Mouse (Mus musculus) layer of hippocampus, adult 9-10 months (tissue): ENCODE measurements around the gene Prr11.
A peak's percentile ranks its signal among the peaks of the same experiment; 100 is the strongest.
"Not testable (repeated sequence)": the region's sequence is repeated elsewhere in the genome, so short reads cannot be mapped to it uniquely, and the experiment has no call there.

Experiments used
- DNase-seq: peaks from one replicate; pipeline ENCODE4 v3.0.0; 2022; ENCODE audit warnings: low spot score

Gene Prr11

DNA sequence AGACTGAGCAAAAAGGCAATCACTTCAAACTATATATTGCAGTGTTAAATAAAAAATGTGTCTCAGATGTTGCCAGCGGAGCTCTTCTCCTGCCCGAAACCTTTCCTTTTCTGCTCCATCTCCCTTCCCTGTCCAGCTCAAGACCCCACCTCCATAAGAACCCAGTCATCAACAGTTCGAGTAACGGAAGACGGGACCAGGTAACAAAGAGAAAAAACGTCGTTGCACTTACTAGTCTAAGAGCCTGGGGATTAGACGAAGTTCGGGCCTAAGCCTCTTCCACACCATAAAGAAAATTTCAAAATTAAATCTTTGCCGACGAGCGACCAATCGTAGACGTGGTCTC lies at the start of gene Prr11:
Prr11 (minus strand) TSS at position 300 of the 346 bp plus-strand sequence.
- no peak for DNase-seq

DNA sequence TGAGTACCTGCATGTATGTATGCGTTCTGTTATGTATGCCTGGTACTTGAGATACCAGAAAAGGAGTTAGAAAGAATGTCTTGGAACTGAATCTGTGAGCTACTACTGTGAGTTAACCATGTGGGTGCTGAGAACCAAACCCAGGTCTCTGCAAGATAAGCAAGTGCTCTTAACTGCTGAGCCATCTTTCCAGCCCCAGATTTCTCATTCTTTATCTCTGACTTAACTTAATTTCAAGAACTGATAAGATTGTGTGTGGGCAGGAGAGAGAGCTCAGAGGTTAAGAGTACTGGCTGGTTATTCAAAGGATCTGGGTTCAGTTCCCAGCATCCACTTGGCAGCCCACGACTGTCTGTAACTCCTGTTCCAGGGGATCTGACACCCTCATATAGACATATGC lies 49.5 kb upstream of the Prr11 start:
- no peak for DNase-seq

DNA sequence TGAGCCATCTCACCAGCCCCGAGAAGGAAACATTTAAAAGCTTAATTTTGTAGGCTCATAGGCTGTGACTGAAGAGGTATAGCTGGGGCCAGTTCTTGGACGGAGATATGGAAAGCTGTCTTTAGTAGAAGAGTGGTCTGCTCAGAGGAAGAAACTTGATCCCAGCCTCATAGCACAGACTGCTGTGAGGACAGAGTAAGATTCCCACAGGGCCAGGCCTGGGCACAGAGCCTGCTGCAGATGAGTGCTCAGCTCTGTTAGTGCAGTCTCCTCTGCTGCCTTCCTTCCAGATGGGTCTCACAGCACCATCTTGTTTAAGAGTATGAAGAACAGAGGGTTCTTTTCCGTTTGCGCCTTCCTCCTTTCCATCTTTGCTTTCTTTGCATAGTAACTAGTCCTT lies 27.7 kb upstream of the Prr11 start:
- DNase-seq = no peak

- peak; percentile 59 for DNase-seq
Observed at GRCm38 (mm10) chr11:87126824-87127816, 18.6 kb upstream of the Prr11 start, which contains the start of gene Trim37. Gene Trim37, plus strand, starts transcription at chr11:87127077.

- DNase-seq = no peak
Observed at GRCm38 (mm10) chr11:87126281-87126823, 17.8 kb upstream of the Prr11 start.

- DNase-seq = no peak
Observed at GRCm38 (mm10) chr11:87125562-87125961, 17.1 kb upstream of the Prr11 start.

DNA sequence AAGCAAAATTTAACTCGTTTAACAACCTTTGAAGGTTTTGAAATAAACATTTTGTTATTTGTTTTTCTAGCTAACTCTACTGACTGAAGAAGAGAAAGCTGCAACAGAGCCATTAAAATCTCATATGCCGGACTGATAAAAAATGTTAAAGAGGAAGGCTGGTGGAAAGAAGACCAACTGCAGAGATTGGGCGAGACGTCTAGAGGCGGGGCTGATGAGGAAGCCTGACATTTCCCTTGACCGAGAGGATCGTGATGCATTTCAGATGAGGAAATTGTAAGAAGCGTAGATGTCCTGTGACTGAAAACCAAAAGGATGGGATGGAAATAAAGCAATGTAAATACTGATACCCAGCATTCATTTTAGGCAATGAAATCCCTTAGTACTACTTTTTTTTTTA lies 13.4 kb upstream of the Prr11 start:
- DNase-seq = no peak

- DNase-seq = no peak
Observed at GRCm38 (mm10) chr11:87110172-87110909, 1.8 kb upstream of the Prr11 start.

GRCm38 (mm10) chr11:87109519-87110171 lies 1.1 kb upstream of the Prr11 start:
- no peak for DNase-seq

- DNase-seq = peak; percentile 98
Observed at GRCm38 (mm10) chr11:87108755-87109518, 429 bp upstream of the Prr11 start, which contains the start of gene Ska2. Gene Ska2, plus strand, starts transcription at chr11:87109234.

- DNase-seq = no peak
Observed at GRCm38 (mm10) chr11:87087142-87087541, 21.4 kb downstream of the Prr11 start.

DNA sequence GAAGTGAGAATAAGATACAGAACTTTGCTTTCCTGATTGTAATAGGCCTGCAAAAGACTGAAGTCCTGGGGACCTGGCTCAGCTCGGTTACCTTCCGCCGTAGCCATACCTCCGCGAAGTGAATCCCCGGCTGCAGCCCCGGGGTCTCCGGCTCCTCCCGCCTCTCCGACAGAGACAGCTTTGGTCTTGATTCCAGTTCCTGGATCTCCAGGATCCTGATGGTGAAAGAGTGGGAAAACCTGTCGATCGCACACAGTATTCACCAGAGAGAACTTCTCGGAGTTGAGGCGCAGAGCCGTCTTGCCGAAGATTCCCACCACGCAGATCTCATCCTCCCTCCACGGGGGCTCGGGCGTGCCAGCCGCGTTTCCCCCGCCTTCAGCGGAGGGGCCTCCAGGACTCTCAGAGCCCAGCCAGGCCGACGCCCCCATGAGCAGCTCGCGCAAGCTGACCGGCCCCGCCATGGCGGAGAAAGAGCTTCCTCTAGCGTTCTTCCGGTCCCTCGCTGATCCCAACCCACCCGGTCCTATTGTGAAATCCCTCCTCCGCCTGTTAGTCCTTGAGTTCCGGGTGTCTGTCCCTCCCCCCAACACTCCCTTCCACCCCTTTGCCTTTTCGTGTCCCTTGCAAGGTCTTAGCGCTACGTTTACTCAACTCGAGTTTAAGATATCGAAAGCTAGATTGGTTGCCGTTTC lies 22.1 kb downstream of the Prr11 start, which contains the start of gene Smg8:
Smg8 (minus strand) TSS at position 485 of the 695 bp plus-strand sequence.
- DNase-seq = peak; percentile 67

DNA sequence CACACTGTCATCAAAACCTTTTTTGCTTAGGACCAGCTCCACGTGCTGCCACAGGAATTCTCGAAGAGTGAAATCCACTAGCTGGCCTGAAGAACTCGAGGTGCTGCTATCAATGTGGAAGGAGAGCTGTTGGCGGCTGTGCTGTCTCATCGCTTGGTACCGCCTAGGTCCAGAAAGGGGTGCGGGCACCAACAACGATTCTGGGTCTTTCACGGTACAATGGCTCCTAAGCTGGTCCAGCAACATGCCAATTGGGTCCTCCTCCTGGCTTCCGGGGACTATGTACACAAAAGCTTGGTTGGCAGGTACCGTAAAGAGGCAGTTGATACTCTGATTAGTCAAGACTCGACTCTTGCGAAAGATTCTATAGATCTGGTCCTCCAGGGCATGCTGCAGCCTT lies 23.0 kb downstream of the Prr11 start:
- DNase-seq = no peak

GRCm38 (mm10) chr11:87083712-87084111 lies 24.8 kb downstream of the Prr11 start:
- no peak for DNase-seq

GRCm38 (mm10) chr11:87073866-87074440 lies 34.6 kb downstream of the Prr11 start, which contains the start of gene Gdpd1:
Gene Gdpd1, minus strand, starts transcription at chr11:87074062.
- peak; percentile 68 for DNase-seq

- peak; percentile 30 for DNase-seq
Observed at GRCm38 (mm10) chr11:87073343-87073865, 35.1 kb downstream of the Prr11 start.

DNA sequence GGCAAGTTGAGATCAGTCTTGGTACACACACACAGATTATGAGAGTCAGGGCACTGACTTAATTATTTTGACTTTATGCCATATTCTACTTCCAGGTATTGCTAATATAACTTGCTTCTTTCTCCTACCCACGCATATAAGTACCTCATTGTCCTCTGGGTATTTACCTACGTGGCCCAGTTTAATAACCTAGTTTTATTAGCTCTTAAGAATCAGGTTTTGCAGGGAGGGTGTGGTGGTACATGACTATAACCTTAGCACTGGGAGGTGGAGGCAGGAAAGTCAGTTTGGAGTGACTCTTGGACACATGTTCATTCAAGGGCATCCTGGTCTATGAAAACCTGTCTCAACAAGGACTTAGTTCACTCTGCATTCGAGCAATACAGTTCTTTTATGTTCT lies 46.4 kb downstream of the Prr11 start:
- DNase-seq = no peak

- no peak for DNase-seq
Observed at GRCm38 (mm10) chr11:87060410-87060809, 48.1 kb downstream of the Prr11 start.

GRCm38 (mm10) chr11:87056286-87056685 lies 52.2 kb downstream of the Prr11 start:
- no peak for DNase-seq

DNA sequence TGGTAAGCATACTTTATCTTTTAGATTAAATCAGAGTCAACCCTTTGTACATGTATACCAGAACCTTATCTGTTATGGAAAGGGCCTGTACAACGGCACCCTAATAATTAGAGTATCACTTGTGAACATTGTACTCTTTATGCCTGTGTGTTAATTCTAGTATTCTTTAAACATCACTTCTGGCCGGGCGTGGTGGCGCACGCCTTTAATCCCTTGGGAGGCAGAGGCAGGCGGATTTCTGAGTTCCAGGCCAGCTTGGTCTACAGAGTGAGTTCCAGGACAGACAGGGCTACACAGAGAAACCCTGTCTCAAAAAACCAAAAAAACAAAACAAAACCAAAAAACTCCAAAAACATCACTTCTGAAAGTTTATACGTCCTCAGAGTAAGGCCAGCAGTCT lies 59.6 kb downstream of the Prr11 start:
- not testable (repeated sequence) for DNase-seq
